In genomic region chr10:127083915-127084306, GRCm38 (mm10) we compare ENCODE assay signal across 25 mouse cellular contexts. TPM values are rescaled to one million over a fixed set of nuclear protein-coding genes. Genes with fewer than 3 reads are reported as not detected.
DNase-seq lines count a peak whose midpoint lies in the region; ATAC-seq and TF ChIP-seq lines count a peak whose summit lies in the region.
"Had no signal": no experiment of that assay in that cellular context is flagged by ENCODE, and none has a peak within 500 bp of the region (broad histone marks: within the 10 kb centered on the region; RNA-seq: fewer than 3 reads in every experiment).

No protein-coding gene starts in this region.

- H3K27me3 ChIP-seq in forebrain, postnatal 0 days (ENCODE audit: insufficient read depth, low read length), result peaks cover 4% of the 10 kb centered on the region; the same call in 1 of the 2 replicates
- H3K27me3 ChIP-seq in forebrain, embryonic 16.5 days (replicated peaks; ENCODE audit: control insufficient read depth, insufficient read depth, low read length), result peaks cover 15% of the 10 kb centered on the region
- H3K27me3 ChIP-seq in intestine, postnatal 0 days (replicated peaks; ENCODE audit: control insufficient read depth, insufficient read depth, low read length), result peaks cover 66% of the 10 kb centered on the region
- H3K27me3 ChIP-seq in intestine, embryonic 16.5 days (replicated peaks; ENCODE audit: control insufficient read depth, insufficient read depth, low read length), result peaks cover 53% of the 10 kb centered on the region
- H3K27me3 ChIP-seq in midbrain, postnatal 0 days (ENCODE audit: insufficient read depth, low read length), result 0 out of 2 replicates have a peak, but pooled peaks cover 4% of the 10 kb centered on the region
- H3K27me3 ChIP-seq in midbrain, embryonic 13.5 days, result peaks cover 51% of the 10 kb centered on the region

- DNase-seq in cerebellum, adult 18-20 months, result peak; percentile 50 to 63
- no peak for DNase-seq in cerebellum, adult 8-10 months
- DNase-seq in forebrain, postnatal 0 days, result no peak
- DNase-seq in midbrain, postnatal 0 days (ENCODE audit: low spot score), result no peak
- DNase-seq: adrenal gland, postnatal 10 days; B cell, adult 2 months; embryo, embryonic 11 days; gastrocnemius, postnatal 14 days; heart, postnatal 10 days; heart, postnatal 4 days had no signal

- WGBS in forebrain, postnatal 0 days, result 60% methylated on average over 5 of the region's 5 CpGs
- WGBS in forebrain, embryonic 16.5 days, result 58% methylated on average over 5 of the region's 5 CpGs
- 23% methylated on average over 5 of the region's 5 CpGs for WGBS in intestine, postnatal 0 days
- 33% methylated on average over 5 of the region's 5 CpGs for WGBS in intestine, embryonic 16.5 days
- WGBS in midbrain, postnatal 0 days, result 55% methylated on average over 5 of the region's 5 CpGs
- WGBS in midbrain, embryonic 13.5 days, result 72% methylated on average over 5 of the region's 5 CpGs

- TF ChIP-seq CTCF in forebrain, postnatal 0 days (IDR thresholded peaks at IDR 0.05; ENCODE audit: low read depth), result peak; percentile 32
- TF ChIP-seq CTCF in intestine, postnatal 0 days (IDR thresholded peaks at IDR 0.05; ENCODE audit: low read depth), result peak; percentile 17; the same call in 1 of the 2 replicates
- TF ChIP-seq CTCF in midbrain, postnatal 0 days (IDR thresholded peaks at IDR 0.05), result peak; percentile 26

- peaks cover 45% of the 10 kb centered on the region for H3K36me3 ChIP-seq in forebrain, postnatal 0 days (ENCODE audit: insufficient read depth)
- peaks cover 4% of the 10 kb centered on the region; the same call in 1 of the 2 replicates for H3K36me3 ChIP-seq in forebrain, embryonic 16.5 days (ENCODE audit: control insufficient read depth, insufficient read depth)
- H3K36me3 ChIP-seq in intestine, postnatal 0 days (ENCODE audit: control insufficient read depth, insufficient read depth), result no peaks in the 10 kb centered on the region
- no peaks in the 10 kb centered on the region for H3K36me3 ChIP-seq in intestine, embryonic 16.5 days (ENCODE audit: control insufficient read depth, insufficient read depth, low read length)
- peaks cover 44% of the 10 kb centered on the region for H3K36me3 ChIP-seq in midbrain, postnatal 0 days (ENCODE audit: insufficient read depth, low read length)
- peaks cover 51% of the 10 kb centered on the region for H3K36me3 ChIP-seq in midbrain, embryonic 13.5 days
- H3K36me3 ChIP-seq: embryonic facial prominence, embryonic 15.5 days; forebrain, embryonic 10.5 days; G1E; intestine, embryonic 15.5 days had no signal

- H3K4me1 ChIP-seq in forebrain, postnatal 0 days (ENCODE audit: insufficient read depth), result peaks cover 20% of the 10 kb centered on the region
- H3K4me1 ChIP-seq in forebrain, embryonic 16.5 days (replicated peaks; ENCODE audit: control insufficient read depth, insufficient read depth, low read length), result peaks cover 26% of the 10 kb centered on the region
- peaks cover 5% of the 10 kb centered on the region; the same call in 1 of the 2 replicates for H3K4me1 ChIP-seq in intestine, postnatal 0 days (replicated peaks; ENCODE audit: control insufficient read depth, insufficient read depth, low read length)
- H3K4me1 ChIP-seq in intestine, embryonic 16.5 days (ENCODE audit: control insufficient read depth, insufficient read depth, low read length), result peaks cover 32% of the 10 kb centered on the region
- H3K4me1 ChIP-seq in midbrain, postnatal 0 days (ENCODE audit: insufficient read depth, low read length), result peaks cover 18% of the 10 kb centered on the region; the same call in 1 of the 2 replicates
- peaks cover 40% of the 10 kb centered on the region for H3K4me1 ChIP-seq in midbrain, embryonic 13.5 days (replicated peaks)

- H3K4me3 ChIP-seq in forebrain, postnatal 0 days (ENCODE audit: low read depth, low read length), result no peak overlapping the region
- no peak overlapping the region for H3K4me3 ChIP-seq in forebrain, embryonic 16.5 days (replicated peaks; ENCODE audit: low read length)
- no peak overlapping the region for H3K4me3 ChIP-seq in intestine, postnatal 0 days (ENCODE audit: low read depth, low read length)
- no peak overlapping the region for H3K4me3 ChIP-seq in intestine, embryonic 16.5 days (ENCODE audit: low read length)
- H3K4me3 ChIP-seq in midbrain, postnatal 0 days (ENCODE audit: low read depth, low read length), result no peak overlapping the region
- H3K4me3 ChIP-seq in midbrain, embryonic 13.5 days (replicated peaks), result no peak overlapping the region
- H3K4me3 ChIP-seq: embryonic facial prominence, embryonic 15.5 days; erythroblast, embryonic 14.5 days; forebrain, embryonic 10.5 days; hindbrain, embryonic 12.5 days; intestine, embryonic 15.5 days had no signal

- no peak for ATAC-seq in forebrain, postnatal 0 days
- ATAC-seq in forebrain, embryonic 16.5 days, result no peak
- no peak for ATAC-seq in intestine, postnatal 0 days
- ATAC-seq in intestine, embryonic 16.5 days, result no peak
- ATAC-seq in midbrain, postnatal 0 days (ENCODE audit: low FRiP score), result no peak
- no peak for ATAC-seq in midbrain, embryonic 13.5 days
- ATAC-seq: CD4-positive, CD25-positive, alpha-beta regulatory T cell, adult 4 months; forebrain, embryonic 14.5 days; intestine, embryonic 15.5 days had no signal

- no peaks in the 10 kb centered on the region for H3K9me3 ChIP-seq in forebrain, postnatal 0 days (ENCODE audit: low read length)
- no peaks in the 10 kb centered on the region for H3K9me3 ChIP-seq in forebrain, embryonic 16.5 days (ENCODE audit: control insufficient read depth, low read length)
- no peaks in the 10 kb centered on the region for H3K9me3 ChIP-seq in intestine, postnatal 0 days (ENCODE audit: control insufficient read depth)
- H3K9me3 ChIP-seq in intestine, embryonic 16.5 days (ENCODE audit: control insufficient read depth, low read length), result no peaks in the 10 kb centered on the region
- no peaks in the 10 kb centered on the region for H3K9me3 ChIP-seq in midbrain, postnatal 0 days (ENCODE audit: low read length)
- no peaks in the 10 kb centered on the region for H3K9me3 ChIP-seq in midbrain, embryonic 13.5 days
- H3K9me3 ChIP-seq: embryonic facial prominence, embryonic 15.5 days; hindbrain, embryonic 12.5 days; intestine, embryonic 15.5 days had no signal

- no peak overlapping the region for H3K27ac ChIP-seq in forebrain, postnatal 0 days (ENCODE audit: low read depth, low read length)
- H3K27ac ChIP-seq in forebrain, embryonic 16.5 days (ENCODE audit: low read length), result no peak overlapping the region
- no peak overlapping the region for H3K27ac ChIP-seq in intestine, postnatal 0 days (ENCODE audit: low read depth, low read length)
- H3K27ac ChIP-seq in intestine, embryonic 16.5 days (ENCODE audit: low read length), result no peak overlapping the region
- H3K27ac ChIP-seq in midbrain, postnatal 0 days (ENCODE audit: low read depth, low read length), result no peak overlapping the region
- no peak overlapping the region for H3K27ac ChIP-seq in midbrain, embryonic 13.5 days
- H3K27ac ChIP-seq: embryonic facial prominence, embryonic 15.5 days; forebrain, embryonic 10.5 days; hindbrain, embryonic 12.5 days; intestine, embryonic 15.5 days had no signal

- H3K9ac ChIP-seq in forebrain, postnatal 0 days, result no peak overlapping the region
- H3K9ac ChIP-seq in forebrain, embryonic 16.5 days (replicated peaks; ENCODE audit: low read depth, low read length), result no peak overlapping the region
- H3K9ac ChIP-seq in intestine, postnatal 0 days (ENCODE audit: low read depth, low read length), result no peak overlapping the region
- H3K9ac ChIP-seq in intestine, embryonic 16.5 days (ENCODE audit: low read depth, low read length), result no peak overlapping the region
- H3K9ac ChIP-seq in midbrain, postnatal 0 days (replicated peaks; ENCODE audit: low read length, poor library complexity, severe bottlenecking), result no peak overlapping the region
- H3K9ac ChIP-seq in midbrain, embryonic 13.5 days (replicated peaks), result no peak overlapping the region
- H3K9ac ChIP-seq: embryonic facial prominence, embryonic 15.5 days; hindbrain, embryonic 12.5 days; intestine, embryonic 15.5 days had no signal

- no peak overlapping the region for H3K4me2 ChIP-seq in forebrain, postnatal 0 days (ENCODE audit: low read depth)
- no peak overlapping the region for H3K4me2 ChIP-seq in forebrain, embryonic 16.5 days (ENCODE audit: low read length)
- H3K4me2 ChIP-seq in intestine, postnatal 0 days (replicated peaks; ENCODE audit: low read depth), result no peak overlapping the region
- H3K4me2 ChIP-seq in intestine, embryonic 16.5 days (ENCODE audit: low read depth, low read length), result no peak overlapping the region
- no peak overlapping the region for H3K4me2 ChIP-seq in midbrain, postnatal 0 days (ENCODE audit: low read depth, low read length, poor library complexity, severe bottlenecking)
- H3K4me2 ChIP-seq in midbrain, embryonic 13.5 days (replicated peaks), result no peak overlapping the region
- H3K4me2 ChIP-seq: embryonic facial prominence, embryonic 15.5 days; hindbrain, embryonic 12.5 days; intestine, embryonic 15.5 days had no signal

RNA-seq across cellular contexts. Expression of gene Agap2, which starts 8.8 kb away (rescaled TPM):
- 220 and 258 TPM in 2 replicates for total RNA-seq in forebrain, postnatal 0 days (2014; rRNA removed)
- 3.5 and 4.6 TPM in 2 replicates for polyA plus RNA-seq in forebrain, postnatal 0 days (2015; fragmentation: Nextera tagmentation; extraction: Ambion mirVana)
- 2.2 and 4.7 TPM in 2 replicates for polyA plus RNA-seq in forebrain, embryonic 16.5 days (2015; fragmentation: Nextera tagmentation; extraction: Ambion mirVana)
- 0.07 and 0.20 TPM in 2 replicates for polyA plus RNA-seq in intestine, postnatal 0 days (2015; fragmentation: Nextera tagmentation; extraction: Ambion mirVana)
- polyA plus RNA-seq in intestine, embryonic 16.5 days (2015; fragmentation: Nextera tagmentation; extraction: Ambion mirVana), result 0.05 and 0.21 TPM in 2 replicates
- total RNA-seq in midbrain, postnatal 0 days (2014; rRNA removed), result 330 and 343 TPM in 2 replicates
- polyA plus RNA-seq in midbrain, postnatal 0 days (2015; fragmentation: Nextera tagmentation; extraction: Ambion mirVana), result 5.4 and 6.3 TPM in 2 replicates
- 2.8 and 3.3 TPM in 2 replicates for polyA plus RNA-seq in midbrain, embryonic 13.5 days (2015; fragmentation: Nextera tagmentation; extraction: Ambion mirVana)

RNA-seq across cellular contexts. Expression of gene Tspan31, which starts 13.8 kb away (rescaled TPM):
- 105 and 201 TPM in 2 replicates for total RNA-seq in forebrain, postnatal 0 days (2014; rRNA removed)
- 83.9 and 98.1 TPM in 2 replicates for polyA plus RNA-seq in forebrain, postnatal 0 days (2015; fragmentation: Nextera tagmentation; extraction: Ambion mirVana)
- polyA plus RNA-seq in forebrain, embryonic 16.5 days (2015; fragmentation: Nextera tagmentation; extraction: Ambion mirVana), result 119 and 120 TPM in 2 replicates
- polyA plus RNA-seq in intestine, postnatal 0 days (2015; fragmentation: Nextera tagmentation; extraction: Ambion mirVana), result 264 and 300 TPM in 2 replicates
- polyA plus RNA-seq in intestine, embryonic 16.5 days (2015; fragmentation: Nextera tagmentation; extraction: Ambion mirVana), result 189 and 206 TPM in 2 replicates
- total RNA-seq in midbrain, postnatal 0 days (2014; rRNA removed), result 109 and 122 TPM in 2 replicates
- polyA plus RNA-seq in midbrain, postnatal 0 days (2015; fragmentation: Nextera tagmentation; extraction: Ambion mirVana), result 101 and 104 TPM in 2 replicates
- polyA plus RNA-seq in midbrain, embryonic 13.5 days (2015; fragmentation: Nextera tagmentation; extraction: Ambion mirVana), result 136 and 138 TPM in 2 replicates

RNA-seq across cellular contexts. Expression of gene Cdk4, which starts 20.6 kb away (rescaled TPM):
- total RNA-seq in forebrain, postnatal 0 days (2014; rRNA removed), result 432 and 445 TPM in 2 replicates
- 656 and 790 TPM in 2 replicates for polyA plus RNA-seq in forebrain, postnatal 0 days (2015; fragmentation: Nextera tagmentation; extraction: Ambion mirVana)
- 1,494 and 1,664 TPM in 2 replicates for polyA plus RNA-seq in forebrain, embryonic 16.5 days (2015; fragmentation: Nextera tagmentation; extraction: Ambion mirVana)
- 500 and 515 TPM in 2 replicates for polyA plus RNA-seq in intestine, postnatal 0 days (2015; fragmentation: Nextera tagmentation; extraction: Ambion mirVana)
- 1,474 and 1,595 TPM in 2 replicates for polyA plus RNA-seq in intestine, embryonic 16.5 days (2015; fragmentation: Nextera tagmentation; extraction: Ambion mirVana)
- total RNA-seq in midbrain, postnatal 0 days (2014; rRNA removed), result 311 and 365 TPM in 2 replicates
- 364 and 374 TPM in 2 replicates for polyA plus RNA-seq in midbrain, postnatal 0 days (2015; fragmentation: Nextera tagmentation; extraction: Ambion mirVana)
- polyA plus RNA-seq in midbrain, embryonic 13.5 days (2015; fragmentation: Nextera tagmentation; extraction: Ambion mirVana), result 1,636 and 1,639 TPM in 2 replicates

RNA-seq across cellular contexts. Expression of gene March9, which starts 23.9 kb away (rescaled TPM):
- total RNA-seq in forebrain, postnatal 0 days (2014; rRNA removed), result 70.7 and 75.8 TPM in 2 replicates
- 7.9 and 8.1 TPM in 2 replicates for polyA plus RNA-seq in forebrain, postnatal 0 days (2015; fragmentation: Nextera tagmentation; extraction: Ambion mirVana)
- polyA plus RNA-seq in forebrain, embryonic 16.5 days (2015; fragmentation: Nextera tagmentation; extraction: Ambion mirVana), result 5.3 and 6.6 TPM in 2 replicates
- polyA plus RNA-seq in intestine, postnatal 0 days (2015; fragmentation: Nextera tagmentation; extraction: Ambion mirVana), result 0.91 and 1.1 TPM in 2 replicates
- 0.40 and 0.50 TPM in 2 replicates for polyA plus RNA-seq in intestine, embryonic 16.5 days (2015; fragmentation: Nextera tagmentation; extraction: Ambion mirVana)
- total RNA-seq in midbrain, postnatal 0 days (2014; rRNA removed), result 84.0 and 90.0 TPM in 2 replicates
- 8.6 and 9.8 TPM in 2 replicates for polyA plus RNA-seq in midbrain, postnatal 0 days (2015; fragmentation: Nextera tagmentation; extraction: Ambion mirVana)
- 5.6 and 6.4 TPM in 2 replicates for polyA plus RNA-seq in midbrain, embryonic 13.5 days (2015; fragmentation: Nextera tagmentation; extraction: Ambion mirVana)
- total RNA-seq: granulocyte monocyte progenitor cell, adult 5-6 weeks had no signal
- polyA plus RNA-seq: erythroblast, embryonic 14.5 days had no signal

RNA-seq across cellular contexts. Expression of gene Cyp27b1, which starts 35.9 kb away (rescaled TPM):
- total RNA-seq in forebrain, postnatal 0 days (2014; rRNA removed), result 0.08 and 0.33 TPM in 2 replicates
- 0.11 TPM in 2 replicates for polyA plus RNA-seq in forebrain, postnatal 0 days (2015; fragmentation: Nextera tagmentation; extraction: Ambion mirVana)
- 0.20 and 0.26 TPM in 2 replicates for polyA plus RNA-seq in forebrain, embryonic 16.5 days (2015; fragmentation: Nextera tagmentation; extraction: Ambion mirVana)
- polyA plus RNA-seq in intestine, postnatal 0 days (2015; fragmentation: Nextera tagmentation; extraction: Ambion mirVana), result not detected in 2 replicates
- polyA plus RNA-seq in intestine, embryonic 16.5 days (2015; fragmentation: Nextera tagmentation; extraction: Ambion mirVana), result 0.05 and 0.11 TPM in 2 replicates
- total RNA-seq in midbrain, postnatal 0 days (2014; rRNA removed), result 0.22 TPM in 1 of 2 replicates, not detected in the other
- polyA plus RNA-seq in midbrain, postnatal 0 days (2015; fragmentation: Nextera tagmentation; extraction: Ambion mirVana), result 0.13 TPM in 1 of 2 replicates, not detected in the other
- 0.08 and 0.14 TPM in 2 replicates for polyA plus RNA-seq in midbrain, embryonic 13.5 days (2015; fragmentation: Nextera tagmentation; extraction: Ambion mirVana)
- polyA plus RNA-seq: embryonic facial prominence, embryonic 11.5 days; erythroblast, embryonic 14.5 days; heart, embryonic 14.5 days; hindbrain, embryonic 12.5 days had no signal

Comparison
In these comparisons a context has a peak if more than half of its experiments do, and no peak if none do; other contexts are left out.
1. DNase-seq: peak in cerebellum, adult 18-20 months (2 of 2); none in cerebellum, adult 8-10 months (single experiment), forebrain, postnatal 0 days (single experiment) and midbrain, postnatal 0 days (single experiment).
2. Peak in every context shown above with its lines, with median percentiles within 50 percentile points of each other: CTCF ChIP-seq.